Mouse (Mus musculus) small intestine, adult 2 months (tissue): ENCODE results near the gene Bhlhe40.

ENCODE experiments used
- CTCF ChIP-seq: fragments of 200-500 bp; IDR thresholded peaks from 2 replicates; pipeline ENCODE4 v1.5.1; 2012; ENCODE audit warnings: low read depth, mild to moderate bottlenecking, control low read depth, inconsistent platforms, low read length, moderate library complexity, mixed read lengths; ENCODE audit not compliant: insufficient replicate concordance, insufficient read length; ENCODE audit errors: extremely low read depth
- POLR2A ChIP-seq: fragments of 200-500 bp; IDR thresholded peaks from 2 replicates; pipeline ENCODE4 v1.6.1; 2012; ENCODE audit warnings: low read depth, mild to moderate bottlenecking, control low read depth, inconsistent platforms, low read length, moderate library complexity

DNA sequence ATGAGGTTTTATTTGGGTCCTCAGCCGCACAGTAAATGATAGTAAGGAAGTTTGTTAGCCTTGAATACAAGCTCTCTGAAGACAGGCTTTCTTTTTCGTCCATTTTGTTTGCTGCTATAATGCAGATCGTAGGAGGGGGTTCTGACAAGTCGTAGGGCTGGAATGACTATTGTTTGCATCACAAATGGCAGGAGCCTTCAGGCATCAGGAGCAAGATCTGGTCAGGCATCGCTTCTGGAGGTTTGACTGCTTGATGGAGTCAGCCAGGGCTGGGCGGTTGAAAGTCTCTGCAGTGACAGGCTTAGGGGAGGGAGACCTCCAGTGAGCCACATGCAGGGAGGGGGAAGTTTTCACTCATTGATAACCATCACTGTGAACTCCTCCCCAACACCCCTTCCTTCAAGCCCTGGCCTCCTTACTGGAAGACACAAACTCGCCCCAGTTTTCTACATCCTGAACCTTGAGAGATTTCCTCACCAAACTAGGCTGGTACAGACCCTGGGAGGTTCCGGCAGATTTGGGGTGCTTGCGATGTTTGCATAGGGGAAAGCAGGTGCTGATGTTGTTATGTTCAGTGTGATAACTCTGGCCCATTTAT, 25.4 kb downstream of the Bhlhe40 start:
- TF ChIP-seq POLR2A: no peak
- TF ChIP-seq CTCF: no peak
